Mouse (Mus musculus) heart, postnatal 0 days (tissue): ENCODE data around the gene Galnt6.
"Not testable (repeated sequence)": the region's sequence is repeated elsewhere in the genome, so short reads cannot be mapped to it uniquely, and the experiment has no call there.

Experiments used
- CTCF ChIP-seq: IDR thresholded peaks from 2 replicates; pipeline ENCODE4 v1.5.1; 2016; ENCODE audit warnings: antibody characterized with exemption, control low read depth, low read depth
- EP300 ChIP-seq: IDR thresholded peaks from 2 replicates; pipeline ENCODE4 v1.6.1; 2016; ENCODE audit warnings: antibody characterized with exemption, low read depth

GRCm38 (mm10) chr15:100769023-100769422 is 39.8 kb upstream of the Galnt6 start:
- not testable (repeated sequence) for TF ChIP-seq CTCF, EP300
